Mouse (Mus musculus) neural tube, embryonic 13.5 days (tissue): ENCODE measurements around the gene Prtg. TPM values are rescaled to one million over a fixed set of nuclear protein-coding genes. Genes with fewer than 3 reads are reported as not detected.

Source experiments
- ATAC-seq: fragments of 200-750 bp; cut with Nextera tagmentation; 2 replicates; pipeline ENCODE4 v1.8.0; 2017; ENCODE audit warnings: low read depth, mild to moderate bottlenecking, moderate TSS enrichment, moderate library complexity
- H3K27ac ChIP-seq: fragments of 300-500 bp; sonication (generic); replicated peaks from 2 replicates; pipeline ENCODE4 v1.5.1; 2015; ENCODE audit warnings: moderate library complexity, mild to moderate bottlenecking, inconsistent platforms
- H3K27me3 ChIP-seq: fragments of 300-500 bp; sonication (generic); 2 replicates; pipeline ENCODE4 v1.6.1; 2015; ENCODE audit warnings: mild to moderate bottlenecking, inconsistent platforms
- H3K36me3 ChIP-seq: fragments of 300-500 bp; sonication (generic); 2 replicates; pipeline ENCODE4 v1.6.1; 2015; ENCODE audit warnings: mild to moderate bottlenecking, inconsistent platforms
- H3K4me1 ChIP-seq: fragments of 300-500 bp; sonication (generic); replicated peaks from 2 replicates; pipeline ENCODE4 v1.6.1; 2015; ENCODE audit warnings: inconsistent platforms
- H3K4me2 ChIP-seq: fragments of 300-500 bp; sonication (generic); 2 replicates; pipeline ENCODE4 v1.6.1; 2015; ENCODE audit warnings: inconsistent platforms, mild to moderate bottlenecking, moderate library complexity
- H3K4me3 ChIP-seq: fragments of 300-500 bp; sonication (generic); 2 replicates; pipeline ENCODE4 v1.5.1; 2015; ENCODE audit warnings: mild to moderate bottlenecking, inconsistent platforms
- H3K9ac ChIP-seq: fragments of 300-500 bp; sonication (generic); 2 replicates; pipeline ENCODE4 v1.6.1; 2015; ENCODE audit warnings: moderate library complexity, mild to moderate bottlenecking, inconsistent platforms
- H3K9me3 ChIP-seq: fragments of 300-500 bp; sonication (generic); 2 replicates; pipeline ENCODE4 v1.6.1; 2016; ENCODE audit warnings: inconsistent platforms
- WGBS: fragments of 180-500 bp; shearing (Covaris S2); methylation state at CpG from one replicate; pipeline ENCODE4 v1.1.7; 2015; 5-methylcytosine and 5-hydroxymethylcytosine counted together
- polyA plus RNA-seq: library from polyadenylated mRNA; unstranded; fragments of >200 nt; fragmentation: Nextera tagmentation; extraction: Ambion mirVana; gene quantifications from 2 replicates; pipeline ENCODE4 v1.2.1, GENCODE M21; 2015

Gene Prtg
- polyA plus RNA-seq, 1 experiment from 2014 or later = 0.52 TPM

GRCm38 (mm10) chr9:72812091-72812490, 5.4 kb downstream of the Prtg start:
- Histone ChIP-seq H3K4me1 (peaks cover 26% of the 10 kb centered on the region), H3K27ac (no peak overlapping the region), H3K4me3 (no peak overlapping the region), H3K9me3 (no peaks in the 10 kb centered on the region), H3K4me2 (no peak overlapping the region), H3K36me3 (no peaks in the 10 kb centered on the region), H3K9ac (no peak overlapping the region), H3K27me3 (peaks cover 13% of the 10 kb centered on the region)
- WGBS = 28% methylated on average over 7 of the region's 7 CpGs
- no peak for ATAC-seq

- WGBS = 11% methylated on average over 18 of the region's 18 CpGs
- no peak for ATAC-seq
- H3K4me1 ChIP-seq = peaks cover 19% of the 10 kb centered on the region
- no peak overlapping the region for H3K27ac ChIP-seq
- no peak overlapping the region for H3K9ac ChIP-seq
- no peak overlapping the region for H3K4me3 ChIP-seq
- peaks cover 13% of the 10 kb centered on the region for H3K27me3 ChIP-seq
- H3K36me3 ChIP-seq = no peaks in the 10 kb centered on the region
- H3K9me3 ChIP-seq = no peaks in the 10 kb centered on the region
- peak overlapping the region; percentile 30; the same call in 1 of the 2 replicates for H3K4me2 ChIP-seq
These were observed 6.2 kb downstream of the Prtg start for GRCm38 (mm10) chr9:72812594-72813570.

GRCm38 (mm10) chr9:72825511-72825910, 18.8 kb downstream of the Prtg start:
- no peak overlapping the region for H3K4me2 ChIP-seq
- no peak for ATAC-seq
- no peaks in the 10 kb centered on the region for H3K36me3 ChIP-seq
- no peaks in the 10 kb centered on the region for H3K9me3 ChIP-seq
- no peak overlapping the region for H3K4me3 ChIP-seq
- H3K27ac ChIP-seq = no peak overlapping the region
- H3K27me3 ChIP-seq = no peaks in the 10 kb centered on the region
- no peak overlapping the region for H3K9ac ChIP-seq
- WGBS = 14% methylated on average over 4 of the region's 4 CpGs
- peaks cover 30% of the 10 kb centered on the region for H3K4me1 ChIP-seq

- Histone ChIP-seq H3K36me3 (no peaks in the 10 kb centered on the region), H3K27me3 (no peaks in the 10 kb centered on the region), H3K4me3 (no peak overlapping the region), H3K27ac (no peak overlapping the region), H3K9me3 (no peaks in the 10 kb centered on the region), H3K4me2 (no peak overlapping the region), H3K4me1 (peaks cover 30% of the 10 kb centered on the region), H3K9ac (no peak overlapping the region)
- 8% methylated on average over 3 of the region's 3 CpGs for WGBS
- ATAC-seq = no peak
These were observed 19.3 kb downstream of the Prtg start for GRCm38 (mm10) chr9:72825976-72826375.

- H3K9ac ChIP-seq = 0 out of 2 replicates have a peak overlapping the region, but pooled peaks have one; percentile 8
- no peaks in the 10 kb centered on the region for H3K9me3 ChIP-seq
- 20% methylated on average over 5 of the region's 5 CpGs for WGBS
- H3K27me3 ChIP-seq = no peaks in the 10 kb centered on the region
- H3K4me2 ChIP-seq = no peak overlapping the region
- no peak overlapping the region for H3K4me3 ChIP-seq
- peaks cover 31% of the 10 kb centered on the region for H3K4me1 ChIP-seq
- H3K27ac ChIP-seq = peak overlapping the region; percentile 35
- ATAC-seq = peak; percentile 40; the same call in 1 of the 2 replicates
- no peaks in the 10 kb centered on the region for H3K36me3 ChIP-seq
These were observed 22.1 kb downstream of the Prtg start for GRCm38 (mm10) chr9:72828616-72829257.

GRCm38 (mm10) chr9:72833992-72834696, 27.5 kb downstream of the Prtg start:
- Histone ChIP-seq H3K27ac (peak overlapping the region; percentile 46; the same call in 1 of the 2 replicates), H3K36me3 (no peaks in the 10 kb centered on the region)
- ATAC-seq = 0 out of 2 replicates have a peak, but pooled peaks have one; percentile 36

GRCm38 (mm10) chr9:72835007-72835406, 28.3 kb downstream of the Prtg start:
- WGBS = 89% methylated on average over 1 of the region's 1 CpGs
- no peak for ATAC-seq
- Histone ChIP-seq H3K27me3 (no peaks in the 10 kb centered on the region), H3K9ac (no peak overlapping the region), H3K4me2 (no peak overlapping the region), H3K4me3 (no peak overlapping the region), H3K27ac (no peak overlapping the region), H3K4me1 (peaks cover 21% of the 10 kb centered on the region), H3K36me3 (no peaks in the 10 kb centered on the region), H3K9me3 (no peaks in the 10 kb centered on the region)

More at GRCm38 (mm10) chr9:72833992-72834696, 27.5 kb downstream of the Prtg start:
- no peaks in the 10 kb centered on the region for H3K27me3 ChIP-seq
- WGBS = 6% methylated on average over 10 of the region's 10 CpGs
- 0 out of 2 replicates have a peak overlapping the region, but pooled peaks have one; percentile 26 for H3K9ac ChIP-seq
- H3K4me2 ChIP-seq = no peak overlapping the region
- H3K4me3 ChIP-seq = no peak overlapping the region
- peaks cover 27% of the 10 kb centered on the region for H3K4me1 ChIP-seq
- no peaks in the 10 kb centered on the region for H3K9me3 ChIP-seq

GRCm38 (mm10) chr9:72836708-72837495, 30.2 kb downstream of the Prtg start:
- H3K4me2 ChIP-seq = no peak overlapping the region
- no peak overlapping the region for H3K9ac ChIP-seq
- no peak for ATAC-seq
- H3K27me3 ChIP-seq = no peaks in the 10 kb centered on the region
- H3K36me3 ChIP-seq = no peaks in the 10 kb centered on the region
- no peak overlapping the region for H3K4me3 ChIP-seq
- H3K9me3 ChIP-seq = no peaks in the 10 kb centered on the region
- 46% methylated on average over 11 of the region's 11 CpGs for WGBS
- peaks cover 21% of the 10 kb centered on the region for H3K4me1 ChIP-seq
- H3K27ac ChIP-seq = no peak overlapping the region

GRCm38 (mm10) chr9:72837598-72838160, 31.0 kb downstream of the Prtg start:
- H3K4me2 ChIP-seq = no peak overlapping the region
- no peak overlapping the region for H3K27ac ChIP-seq
- WGBS = 75% methylated on average over 6 of the region's 6 CpGs
- H3K27me3 ChIP-seq = no peaks in the 10 kb centered on the region
- H3K4me3 ChIP-seq = no peak overlapping the region
- peaks cover 21% of the 10 kb centered on the region for H3K4me1 ChIP-seq
- no peaks in the 10 kb centered on the region for H3K9me3 ChIP-seq
- no peak overlapping the region for H3K9ac ChIP-seq
- ATAC-seq = no peak
- H3K36me3 ChIP-seq = no peaks in the 10 kb centered on the region

- no peaks in the 10 kb centered on the region for H3K27me3 ChIP-seq
- 67% methylated on average over 3 of the region's 3 CpGs for WGBS
- peaks cover 21% of the 10 kb centered on the region for H3K4me1 ChIP-seq
- H3K4me2 ChIP-seq = no peak overlapping the region
- H3K27ac ChIP-seq = no peak overlapping the region
- H3K36me3 ChIP-seq = no peaks in the 10 kb centered on the region
- H3K9ac ChIP-seq = no peak overlapping the region
- ATAC-seq = no peak
- no peaks in the 10 kb centered on the region for H3K9me3 ChIP-seq
- H3K4me3 ChIP-seq = no peak overlapping the region
These were observed 31.6 kb downstream of the Prtg start for GRCm38 (mm10) chr9:72838256-72838655.
